Mouse (Mus musculus) right cerebral cortex, postnatal 25 days (tissue): Measurements from ENCODE around the gene Paqr4.
A peak's percentile ranks its signal among the peaks of the same experiment; 100 is the strongest.

ENCODE experiments used
- DNase-seq: peaks from one replicate; pipeline ENCODE4 v3.0.0; 2022

Paqr4 gene

GRCm38 (mm10) chr17:23748631-23749391 is 8.1 kb upstream of the Paqr4 start:
- peak; percentile 50 for DNase-seq

GRCm38 (mm10) chr17:23748026-23748425 is 7.4 kb upstream of the Paqr4 start:
- DNase-seq = no peak

- DNase-seq = no peak
Measured at GRCm38 (mm10) chr17:23747471-23747870, 6.8 kb upstream of the Paqr4 start.

- no peak for DNase-seq
Measured at GRCm38 (mm10) chr17:23746767-23747166, 6.1 kb upstream of the Paqr4 start.

- DNase-seq = no peak
Measured at GRCm38 (mm10) chr17:23746311-23746710, 5.6 kb upstream of the Paqr4 start.

- no peak for DNase-seq
Measured at GRCm38 (mm10) chr17:23745301-23746251, 4.9 kb upstream of the Paqr4 start, which contains the start of gene Kremen2. TSS of gene Kremen2 (minus strand) at chr17:23745833.

- DNase-seq = no peak
Measured at GRCm38 (mm10) chr17:23744651-23745050, 4.0 kb upstream of the Paqr4 start.

GRCm38 (mm10) chr17:23744076-23744475 is 3.4 kb upstream of the Paqr4 start:
- no peak for DNase-seq

- no peak for DNase-seq
Measured at GRCm38 (mm10) chr17:23742941-23743340, 2.3 kb upstream of the Paqr4 start.

GRCm38 (mm10) chr17:23742210-23742793 is 1.6 kb upstream of the Paqr4 start:
- no peak for DNase-seq

- no peak for DNase-seq
Measured at GRCm38 (mm10) chr17:23741359-23742209, 917 bp upstream of the Paqr4 start.

- peak; percentile 94 for DNase-seq
Measured at GRCm38 (mm10) chr17:23740136-23740584, 507 bp downstream of the Paqr4 start.

- peak; percentile 41 for DNase-seq
Measured at GRCm38 (mm10) chr17:23739202-23740135, 1.2 kb downstream of the Paqr4 start.

- DNase-seq = no peak
Measured at GRCm38 (mm10) chr17:23738836-23739201, 1.8 kb downstream of the Paqr4 start.

- DNase-seq = no peak
Measured at GRCm38 (mm10) chr17:23737493-23738445, 2.9 kb downstream of the Paqr4 start.

GRCm38 (mm10) chr17:23734341-23734740 is 6.3 kb downstream of the Paqr4 start:
- DNase-seq = no peak

- no peak for DNase-seq
Measured at GRCm38 (mm10) chr17:23730441-23730840, 10.2 kb downstream of the Paqr4 start.

- DNase-seq = peak; percentile 52
Measured at GRCm38 (mm10) chr17:23726758-23727142, 13.9 kb downstream of the Paqr4 start.

- DNase-seq = peak; percentile 93
Measured at GRCm38 (mm10) chr17:23725999-23726757, 14.5 kb downstream of the Paqr4 start, which contains the start of gene Pkmyt1. TSS of gene Pkmyt1 (plus strand) at chr17:23726336.
